Mouse (Mus musculus) T-helper 17 cell (primary cell): ENCODE data around the gene Gpr174.
"Not testable (repeated sequence)": the region's sequence is repeated elsewhere in the genome, so short reads cannot be mapped to it uniquely, and the experiment has no call there.

ENCODE experiments used
- in situ Hi-C, 2 experiments: fragments of 300-600 bp; cut with MboI, MseI; formaldehyde crosslinking; loops; 1 replicate in 1 of 2; 2 replicates in 1 of 2; pipeline ENCODE4 v1.15.1; 2025; ENCODE audit warnings: high pct_unique_total_duplicates in 2 of 2

Gene Gpr174

DNA sequence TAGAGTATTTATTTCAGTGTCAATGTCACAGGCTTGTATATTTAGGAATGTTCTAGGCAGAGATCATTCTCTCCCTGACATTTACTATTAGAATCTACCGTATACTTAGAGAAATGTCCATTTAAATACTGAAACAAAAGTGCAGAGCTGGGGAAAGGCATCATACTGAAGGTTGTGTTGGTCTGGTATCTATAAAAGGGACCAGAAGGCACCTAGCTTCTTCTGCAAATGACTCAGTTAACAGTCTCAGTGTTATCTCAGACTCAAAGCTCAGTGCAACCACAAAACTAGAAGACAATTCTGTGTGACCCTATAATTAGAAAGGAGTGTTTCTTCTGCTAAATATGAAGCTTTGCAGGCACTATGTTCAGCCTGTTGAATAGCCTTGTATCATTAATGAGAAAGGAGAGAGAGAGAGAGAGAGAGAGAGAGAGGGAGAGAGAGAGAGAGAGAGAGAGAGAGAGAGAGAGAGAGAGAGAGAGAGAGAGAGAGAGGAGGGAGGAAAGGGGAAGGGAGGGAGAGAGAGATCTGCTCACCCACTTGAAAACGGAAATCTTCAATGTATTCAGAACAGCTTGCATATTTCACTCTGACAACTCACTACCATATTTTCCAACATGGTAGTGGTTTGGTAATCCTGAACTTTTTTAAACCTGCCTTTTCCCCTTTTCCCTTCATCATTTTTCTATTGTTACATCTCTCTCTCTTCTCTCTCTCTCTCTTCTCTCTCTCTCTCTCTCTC lies at the start of gene Gpr174:
Gpr174 (plus strand) TSS at position 393 of the 742 bp plus-strand sequence.
- in situ Hi-C loops = no loop called here

DNA sequence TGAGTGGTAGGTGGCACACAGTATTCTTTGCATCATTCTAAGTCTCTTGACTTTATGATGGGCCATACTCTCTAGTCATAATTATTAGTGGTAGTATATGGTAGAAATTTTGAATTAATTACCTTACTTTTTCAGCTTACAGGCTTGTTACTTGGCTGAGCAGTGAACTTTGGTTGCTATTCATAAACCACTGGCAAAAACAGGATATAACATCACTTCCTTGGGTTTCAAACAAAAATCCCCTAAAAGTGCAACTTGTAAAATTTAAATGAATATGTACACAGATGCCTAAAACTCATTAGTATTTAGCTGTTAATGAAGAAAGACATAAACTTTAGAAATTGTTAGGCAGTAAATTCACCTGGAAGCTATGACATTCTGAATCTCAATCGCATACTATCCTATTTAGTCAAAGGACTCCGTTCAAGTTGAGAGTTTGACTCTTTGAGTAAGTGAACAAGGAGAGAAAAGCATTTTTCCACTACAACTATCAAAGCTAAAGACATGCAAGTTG lies 38.0 kb upstream of the Gpr174 start:
- in situ Hi-C loops = no loop called here

DNA sequence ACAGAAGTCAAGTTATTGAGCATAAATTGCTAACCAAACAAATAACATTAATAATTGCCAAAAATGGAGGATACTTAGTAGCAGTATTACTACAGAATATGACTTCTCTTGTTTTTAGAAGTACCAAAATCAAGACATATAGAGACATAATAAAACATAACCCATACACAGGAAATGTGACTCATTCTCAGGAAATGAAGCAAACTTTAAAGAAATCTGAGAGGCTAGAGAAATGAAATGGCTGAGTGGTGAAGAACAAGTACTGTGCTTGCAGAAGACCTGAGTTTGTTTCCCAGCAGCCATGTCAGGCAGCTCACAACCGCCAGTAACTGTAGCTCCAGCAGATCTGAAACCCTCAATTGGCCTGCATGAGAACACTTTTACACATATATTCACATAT lies 30.8 kb upstream of the Gpr174 start:
- in situ Hi-C loops = no loop called here

DNA sequence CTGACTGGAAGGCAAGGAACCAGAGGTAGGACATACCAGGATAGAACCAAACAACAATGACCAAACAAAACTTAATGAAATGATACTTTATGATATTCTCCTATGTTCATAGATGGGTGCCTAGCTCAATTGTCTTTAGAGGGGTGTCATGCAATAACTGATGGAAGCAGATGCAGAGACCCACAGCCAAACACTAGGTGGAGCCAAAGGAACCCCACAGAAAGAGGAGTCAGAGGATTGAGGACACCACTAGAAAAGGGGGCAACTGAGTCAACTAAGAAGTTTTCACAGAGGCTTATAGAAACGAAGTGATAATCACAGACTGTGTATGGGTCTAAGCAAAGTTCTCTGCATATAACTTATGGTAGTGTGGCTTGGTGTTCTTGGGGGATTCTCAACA lies 24.5 kb upstream of the Gpr174 start:
- in situ Hi-C loops = loop anchor here in 1 of 2 experiments (5.0 kb wide), 2 partner anchors 201 to 1334 kb away; no protein-coding TSS in a partner anchor

DNA sequence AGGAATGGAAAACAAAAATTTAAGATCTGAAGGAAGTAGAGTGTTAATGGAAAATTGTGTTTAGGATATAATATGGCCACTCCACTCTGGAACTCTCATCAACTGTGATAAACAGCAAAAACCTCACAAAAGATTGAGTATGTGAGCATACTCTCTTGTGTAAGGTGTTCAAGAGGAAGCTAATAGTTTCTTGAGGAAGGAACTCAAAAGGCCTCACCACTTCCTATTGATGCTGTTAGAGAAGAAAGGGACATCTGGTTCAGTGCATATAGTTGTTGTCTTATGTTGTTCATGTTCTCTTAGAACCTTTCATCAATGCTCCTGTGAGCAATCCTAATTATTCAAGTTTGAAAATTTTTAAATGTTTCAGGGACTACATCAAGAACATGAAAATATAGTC lies 21.0 kb upstream of the Gpr174 start:
- in situ Hi-C loops = loop anchor here in 1 of 2 experiments (5.0 kb wide), 2 partner anchors 198 to 1337 kb away; no protein-coding TSS in a partner anchor

DNA sequence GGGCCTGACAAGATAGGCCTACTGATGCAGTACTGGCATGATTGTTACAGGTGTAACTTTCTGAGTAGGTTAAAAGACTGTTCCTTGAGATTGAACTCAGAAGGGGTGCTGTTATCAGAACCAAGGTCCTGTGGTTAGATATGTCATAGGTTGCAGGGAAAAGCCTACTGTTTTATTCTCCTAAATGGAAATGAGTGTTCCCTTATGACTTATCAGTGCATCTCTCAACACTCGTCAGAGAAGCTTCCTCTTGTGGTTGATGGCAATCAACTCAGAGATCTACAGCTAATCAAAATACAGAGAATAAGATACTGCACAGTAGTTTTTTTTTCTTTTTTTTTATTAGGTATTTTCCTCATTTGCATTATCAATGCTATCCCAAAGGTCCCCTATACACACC lies 19.2 kb upstream of the Gpr174 start:
- in situ Hi-C loops = no loop called here

DNA sequence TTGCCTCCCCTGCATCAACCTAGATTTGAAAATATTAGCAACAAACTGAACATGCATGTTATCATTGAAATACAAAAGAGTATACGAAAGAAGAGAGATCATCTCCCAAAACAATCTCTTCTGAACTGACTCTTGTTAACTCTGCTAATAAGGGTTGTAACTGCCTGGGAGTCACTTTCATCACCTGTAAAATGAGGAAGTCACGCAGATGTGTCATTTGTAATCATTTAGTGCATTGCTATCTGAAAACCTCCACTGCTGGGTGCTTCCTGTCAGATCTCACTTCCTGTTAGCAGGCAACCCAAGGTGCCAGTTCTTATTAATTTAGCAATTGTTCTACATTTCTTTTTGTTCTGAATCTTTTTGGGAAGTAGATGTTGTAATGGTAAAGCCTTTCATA lies 5.3 kb upstream of the Gpr174 start:
- in situ Hi-C loops = no loop called here

DNA sequence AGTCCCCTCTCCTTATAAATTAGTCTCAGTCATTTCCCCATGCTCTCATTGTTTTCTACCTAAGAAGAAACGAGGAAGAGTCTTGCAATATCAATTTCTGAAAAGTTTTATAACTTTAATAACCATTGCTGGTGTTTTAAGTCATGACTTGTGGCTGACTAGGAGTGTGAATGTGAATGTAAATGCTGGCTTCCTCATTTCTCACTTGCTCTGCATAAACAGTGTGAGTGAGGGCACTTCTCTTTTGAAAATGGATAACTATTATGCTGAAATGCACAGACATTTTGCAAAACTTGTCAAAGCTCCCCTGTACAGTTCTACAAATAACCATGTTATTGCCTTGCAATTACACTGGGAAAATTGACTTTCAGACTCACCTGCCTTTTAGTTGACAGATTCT lies 8.9 kb downstream of the Gpr174 start:
- in situ Hi-C loops = loop anchor here in 1 of 2 experiments (10.0 kb wide), 1 partner anchor 110 kb away; no protein-coding TSS in a partner anchor

DNA sequence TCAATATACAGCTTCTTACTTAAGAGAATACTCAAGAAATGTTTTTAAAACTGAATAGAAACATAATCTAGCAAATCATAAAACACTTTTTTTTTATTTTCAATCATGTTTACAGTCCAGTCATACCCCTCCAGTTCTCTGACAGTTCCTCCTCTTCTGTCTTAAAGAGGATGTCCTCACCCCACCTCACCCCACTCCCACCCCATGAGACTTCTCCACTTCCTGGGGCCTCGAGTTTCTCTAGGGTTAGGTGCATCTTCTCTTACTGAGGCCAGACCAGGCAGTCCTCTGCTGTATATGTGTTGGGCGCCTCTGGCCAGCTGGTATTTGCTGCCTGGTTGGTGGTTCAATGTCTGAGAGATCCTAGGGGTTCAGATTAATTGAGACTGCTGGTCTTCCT lies 21.9 kb downstream of the Gpr174 start:
- in situ Hi-C loops = no loop called here

DNA sequence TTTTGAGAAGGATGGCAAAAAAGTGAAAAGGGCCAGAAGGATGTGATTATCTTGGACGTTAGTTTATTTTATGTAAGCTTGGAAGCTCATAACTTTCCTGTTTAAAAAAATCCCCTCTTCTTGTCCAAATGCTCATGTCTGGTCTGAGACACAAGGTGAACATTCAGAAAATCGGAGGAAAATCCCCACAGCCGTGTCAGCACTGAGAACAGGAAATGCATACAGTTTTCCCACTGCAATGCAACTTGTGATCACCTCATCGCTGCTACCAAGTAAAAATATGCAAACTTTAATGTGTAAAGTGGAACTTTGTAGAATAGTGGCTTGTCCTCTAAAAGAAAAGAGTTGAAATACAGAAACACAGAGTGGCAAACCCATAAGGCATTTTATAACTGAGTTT lies 28.5 kb downstream of the Gpr174 start:
- in situ Hi-C loops = loop anchor here in 1 of 2 experiments (10.0 kb wide), 1 partner anchor 1089 kb away; no protein-coding TSS in a partner anchor

DNA sequence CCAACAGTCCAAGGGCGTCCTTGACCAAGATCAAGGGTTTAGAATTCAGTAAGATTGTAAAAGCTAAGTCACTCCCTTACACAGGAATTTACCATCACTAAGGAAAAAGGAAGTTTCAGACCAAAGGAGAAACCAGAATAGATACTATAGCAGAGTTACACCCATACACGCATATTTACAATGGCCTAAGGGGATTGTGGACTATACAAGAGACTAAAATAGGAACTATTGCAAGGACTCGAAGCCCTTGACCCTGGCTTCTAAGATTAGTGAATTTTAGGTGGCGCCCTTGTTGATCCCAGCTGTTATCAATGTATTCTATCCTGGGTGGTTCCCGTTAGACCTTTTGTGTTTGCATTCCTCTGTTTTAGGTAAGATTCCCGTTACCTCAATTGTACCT lies 42.2 kb downstream of the Gpr174 start:
- in situ Hi-C loops = not testable (repeated sequence)

DNA sequence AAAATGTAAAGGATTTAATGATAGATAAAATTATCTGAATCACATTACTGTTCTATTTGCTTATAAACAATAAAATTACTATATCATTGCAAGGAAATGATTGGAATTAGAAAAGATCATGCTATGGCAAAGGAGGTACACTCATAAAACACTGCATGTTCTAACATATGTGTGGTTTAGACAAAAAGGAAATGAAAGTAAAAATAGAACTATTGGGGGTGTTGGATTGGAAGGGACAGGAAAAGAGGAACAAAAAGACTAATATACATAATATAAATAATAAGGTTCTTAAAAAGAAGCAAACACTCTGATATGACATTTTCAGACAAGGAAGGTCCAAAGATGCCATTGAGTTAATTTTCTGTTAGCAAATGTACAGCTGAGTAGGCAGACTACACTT lies 43.1 kb downstream of the Gpr174 start:
- in situ Hi-C loops = no loop called here

DNA sequence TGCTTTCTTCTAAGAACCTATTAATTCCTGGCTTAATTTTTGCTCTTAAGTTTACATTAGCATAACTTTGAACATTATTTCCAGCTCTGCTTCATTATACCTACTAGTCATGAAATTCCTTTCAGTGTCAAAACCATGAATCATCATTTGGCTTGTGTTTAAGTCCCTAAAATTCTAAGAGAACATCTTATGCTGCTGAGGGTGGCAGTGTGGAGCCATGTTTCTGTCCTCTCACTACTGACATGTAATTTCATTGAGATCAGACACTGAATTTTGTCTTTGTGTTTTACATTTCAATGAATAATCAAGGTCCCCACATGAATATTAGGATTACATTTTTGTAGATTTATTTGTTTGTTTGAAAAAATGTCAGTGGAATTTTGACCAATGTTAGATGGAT lies 50.8 kb downstream of the Gpr174 start:
- in situ Hi-C loops = no loop called here

DNA sequence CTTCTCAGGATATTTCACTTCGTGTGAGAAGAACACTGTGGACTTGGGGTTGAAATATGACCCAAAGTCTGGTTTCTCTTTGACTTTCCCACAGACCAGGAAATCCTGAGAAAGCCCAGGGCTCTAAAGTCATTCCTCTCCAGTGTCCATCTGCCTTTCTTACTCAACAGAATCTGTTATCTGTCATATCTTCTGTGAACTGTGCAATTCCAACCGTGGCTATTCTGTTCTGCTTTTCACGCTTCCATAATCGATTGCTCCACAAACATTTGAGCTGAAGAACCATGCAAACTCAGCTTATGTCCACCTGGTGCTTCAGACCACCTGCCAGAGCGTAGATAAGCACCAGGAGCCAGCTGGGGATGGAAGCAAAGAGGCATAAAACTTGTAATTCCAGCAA lies 56.9 kb downstream of the Gpr174 start:
- in situ Hi-C loops = no loop called here

DNA sequence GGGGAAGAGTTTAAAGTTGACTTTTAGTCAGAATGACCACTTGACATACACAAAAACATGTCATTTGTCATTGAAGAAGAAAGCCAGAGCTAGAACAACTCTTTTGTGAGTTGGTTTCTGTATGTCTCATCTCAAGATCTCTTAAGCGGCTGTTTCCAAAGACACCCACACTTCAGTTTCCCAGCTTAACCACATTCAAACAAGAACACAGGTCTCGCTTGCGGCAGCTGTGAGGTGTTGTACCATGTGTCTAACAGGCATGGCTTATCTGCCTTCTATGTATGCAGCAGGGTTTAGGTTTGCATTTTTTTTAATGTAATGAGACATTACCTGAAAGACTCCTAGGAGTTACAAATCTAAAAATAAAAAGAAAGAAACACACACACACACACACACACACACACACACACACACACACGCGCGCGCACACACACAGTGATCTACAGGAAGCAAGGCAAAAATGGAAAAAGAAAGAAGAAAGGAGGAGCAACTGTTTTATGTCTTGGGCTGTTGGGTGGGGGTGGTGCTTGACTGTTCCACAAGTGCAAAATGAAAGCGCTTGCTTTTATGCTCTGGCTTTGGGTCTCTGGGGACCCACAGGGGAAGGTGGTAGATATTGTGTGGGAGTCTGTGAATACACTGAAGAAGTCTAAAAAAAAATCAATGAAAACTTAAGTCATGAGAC lies 70.2 kb downstream of the Gpr174 start:
- in situ Hi-C loops = no loop called here

DNA sequence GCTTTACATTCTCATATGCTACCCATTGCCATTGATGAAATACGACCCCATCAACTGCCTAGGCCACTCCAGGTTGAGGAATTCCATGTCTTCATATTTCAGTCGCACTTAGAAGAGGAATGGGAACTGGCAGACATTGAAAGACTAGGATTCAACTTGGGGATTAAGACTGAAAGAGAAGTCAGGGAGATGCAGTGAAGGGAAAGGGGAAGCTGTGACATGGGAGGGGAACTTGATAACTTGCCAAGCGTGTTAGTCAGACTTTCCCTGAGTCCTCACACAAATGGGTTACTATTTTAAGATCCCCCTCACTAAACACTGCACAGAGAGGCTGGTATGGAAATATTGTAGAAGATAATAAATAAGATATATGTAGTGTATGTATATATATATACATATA lies 74.2 kb downstream of the Gpr174 start:
- in situ Hi-C loops = no loop called here

DNA sequence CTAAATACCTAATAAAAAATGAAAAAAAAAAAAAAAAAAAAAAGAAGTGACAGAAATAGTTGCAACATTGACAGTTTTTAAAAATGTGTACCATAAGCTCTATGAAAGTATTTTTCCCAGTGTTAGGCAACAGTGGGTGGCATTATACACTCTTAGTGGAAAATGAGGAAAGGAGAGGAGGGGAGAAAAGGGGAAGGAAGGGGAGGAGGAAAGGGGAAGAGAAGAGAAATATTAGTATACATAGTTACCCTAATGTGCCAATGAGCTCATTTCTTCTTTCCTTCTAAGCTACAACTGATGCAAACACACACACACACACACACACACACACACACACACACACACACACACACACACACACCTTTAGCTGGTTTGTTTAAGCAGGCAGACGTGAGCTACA lies 80.9 kb downstream of the Gpr174 start:
- in situ Hi-C loops = no loop called here

DNA sequence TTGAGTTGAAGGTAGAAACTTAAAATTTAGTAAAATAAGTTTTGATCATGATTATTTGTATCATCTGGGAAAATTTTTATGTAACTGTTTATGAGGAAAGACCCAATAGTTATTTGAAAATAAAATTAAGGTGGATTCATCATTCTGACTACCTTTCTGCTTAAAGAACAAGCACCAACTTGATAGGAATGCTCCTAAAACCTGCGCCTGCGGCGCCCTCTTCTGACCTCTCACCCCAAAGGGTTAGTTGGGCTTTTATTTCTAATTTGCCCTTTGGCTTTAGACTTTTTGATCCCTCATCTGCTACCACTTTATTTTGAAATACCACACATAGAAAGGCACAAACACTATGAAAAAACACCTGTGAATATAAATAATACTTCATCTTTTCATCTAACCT lies 86.3 kb downstream of the Gpr174 start:
- in situ Hi-C loops = loop anchor here in 1 of 2 experiments (10.0 kb wide), 1 partner anchor 167 kb away; no protein-coding TSS in a partner anchor
